Mouse (Mus musculus): ENCODE results near the gene Fermt3. TPM values are rescaled to one million over a fixed set of nuclear protein-coding genes. Genes with fewer than 3 reads are reported as not detected.
"Not testable (repeated sequence)": the region's sequence is repeated elsewhere in the genome, so short reads cannot be mapped to it uniquely, and the experiment has no call there.

Gene Fermt3
- 100 to 1,000 TPM; 208 to 288 TPM for polyA plus RNA-seq (2017; shearing (Covaris generic))

GRCm38 (mm10) chr19:7019191-7019590, at the start of gene Fermt3:
Gene Fermt3 (minus strand): TSS chr19:7019469.
- ATAC-seq: peak; percentile 71

- peak; percentile 40 for ATAC-seq
Observed at GRCm38 (mm10) chr19:7068136-7068535, 48.9 kb upstream of the Fermt3 start.

- ATAC-seq: no peak
Observed at GRCm38 (mm10) chr19:7067344-7068050, 48.2 kb upstream of the Fermt3 start.

GRCm38 (mm10) chr19:7066828-7067342, 47.6 kb upstream of the Fermt3 start:
- ATAC-seq: no peak

DNA sequence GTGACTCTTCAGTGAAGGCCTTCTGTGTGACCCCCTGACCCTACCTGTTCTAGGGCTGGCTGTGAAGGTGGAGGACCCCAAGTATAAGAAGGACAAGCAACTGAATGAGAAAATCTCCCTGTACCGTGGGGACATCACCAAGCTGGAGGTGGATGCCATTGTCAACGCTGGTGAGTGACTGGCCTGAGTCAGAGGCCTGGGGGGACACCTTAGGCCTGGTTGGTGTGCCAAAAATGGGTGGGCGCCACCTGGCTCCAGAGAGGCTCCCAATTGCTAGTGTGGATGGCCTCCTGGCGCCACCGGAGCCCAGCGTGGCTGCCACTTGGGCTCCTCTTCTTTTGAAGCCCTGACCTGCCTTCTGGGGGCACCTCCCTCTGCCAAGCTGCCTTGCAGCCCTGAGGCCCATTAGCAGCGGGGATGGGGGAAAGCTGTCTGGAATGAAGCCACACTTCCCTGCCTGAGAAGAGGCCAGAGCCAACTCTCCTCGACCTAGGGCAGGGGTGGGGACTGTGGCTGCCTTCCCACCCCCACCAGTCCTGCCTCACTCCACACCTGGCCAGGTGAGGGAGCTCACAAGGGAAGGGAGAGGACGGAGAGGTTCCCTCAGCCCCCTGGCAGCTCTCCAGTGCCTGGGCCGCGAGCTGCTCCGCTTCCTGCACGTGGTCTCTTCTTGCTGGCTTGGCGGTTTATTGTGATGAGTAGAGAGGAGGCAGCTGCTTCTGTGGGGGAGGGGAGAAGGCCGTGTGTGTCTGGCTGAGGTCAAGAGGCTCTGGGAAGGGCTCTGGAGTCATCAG, 47.0 kb upstream of the Fermt3 start:
- ATAC-seq: peak; percentile 54

GRCm38 (mm10) chr19:7064571-7064970, 45.3 kb upstream of the Fermt3 start:
- ATAC-seq: peak; percentile 63

DNA sequence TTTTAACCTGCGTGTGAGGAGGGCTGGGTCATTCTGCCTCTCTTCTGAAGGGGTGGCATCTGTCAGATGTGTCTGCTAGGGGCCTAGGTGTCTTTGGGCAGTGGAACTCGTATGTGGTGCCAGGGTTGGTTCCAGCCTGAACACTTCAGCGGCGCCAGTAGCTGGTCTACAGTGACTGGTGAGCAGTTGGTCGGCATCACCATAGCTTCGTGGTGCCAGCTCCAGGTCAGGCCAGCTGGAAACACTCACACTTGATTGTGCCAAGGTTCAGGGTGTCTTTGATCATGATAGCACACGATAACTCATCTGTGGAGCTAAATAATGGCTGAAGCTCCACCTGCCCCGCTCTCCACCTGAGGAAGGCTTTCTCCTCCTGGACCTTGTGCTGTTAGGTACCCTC, 43.6 kb upstream of the Fermt3 start:
- ATAC-seq: no peak

DNA sequence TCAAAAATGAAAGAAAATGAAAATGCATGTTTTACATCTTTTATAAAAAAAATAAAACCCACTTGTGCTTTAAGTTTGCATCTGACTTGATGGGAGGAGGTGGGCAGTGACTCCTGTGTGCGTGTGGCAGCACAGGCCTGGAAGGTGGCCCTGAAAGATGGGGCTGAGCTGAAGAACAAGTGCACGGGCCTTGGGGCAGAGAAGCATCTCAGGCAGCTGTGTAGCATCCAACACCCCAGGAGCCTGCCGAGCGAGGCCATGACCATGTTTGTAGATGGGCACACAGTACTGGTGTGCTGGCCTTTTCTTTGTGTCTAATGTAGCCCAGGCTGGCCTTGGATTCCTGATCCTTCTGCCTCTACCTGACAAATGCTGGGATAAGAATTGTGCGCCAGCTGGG, 42.8 kb upstream of the Fermt3 start:
- ATAC-seq: no peak

DNA sequence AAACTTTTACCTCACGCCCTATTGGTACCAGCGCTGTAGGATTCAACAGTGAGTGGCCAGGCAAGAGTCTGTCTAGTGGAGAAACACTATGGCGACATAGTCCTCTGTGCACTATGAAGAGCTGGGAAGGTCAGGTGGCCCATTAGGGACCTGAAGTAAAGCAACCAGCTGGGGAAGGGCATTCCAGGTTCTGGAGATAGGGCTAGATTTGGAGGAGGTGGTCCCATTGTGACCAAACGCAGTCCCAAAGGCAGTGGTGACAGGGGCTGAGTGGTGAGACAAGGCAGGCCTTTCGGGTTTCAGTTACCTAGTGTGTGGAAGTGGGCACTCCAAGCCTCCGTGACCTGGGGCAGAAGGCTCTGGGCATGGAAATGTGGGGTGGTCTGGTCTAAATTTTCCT, 39.3 kb upstream of the Fermt3 start:
- no peak for ATAC-seq

DNA sequence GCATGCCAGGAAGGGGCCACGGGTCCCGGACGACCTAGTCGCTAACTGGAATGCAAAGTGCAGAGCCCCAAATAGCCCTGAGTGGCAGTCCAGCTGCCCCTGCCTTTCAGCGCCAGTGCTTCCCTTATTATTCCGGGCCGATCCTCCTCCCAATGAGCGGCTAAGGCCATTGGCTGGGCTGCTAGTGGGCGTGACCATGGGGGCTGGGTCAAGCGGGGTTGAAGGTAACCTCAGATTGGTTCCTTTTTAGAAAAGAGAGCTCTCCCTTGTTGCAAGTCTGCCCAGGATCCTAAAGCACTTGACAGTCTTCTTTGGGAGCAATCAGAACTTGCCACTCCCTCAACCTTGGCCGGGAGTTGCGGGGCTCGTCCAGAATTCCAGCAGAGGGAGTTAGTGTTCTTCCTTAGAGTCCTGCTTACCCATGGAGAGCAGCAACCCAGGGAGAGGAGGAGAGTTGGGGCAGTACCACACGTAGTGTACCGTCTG, 38.5 kb upstream of the Fermt3 start:
- peak; percentile 34 for ATAC-seq

- ATAC-seq: no peak
Observed at GRCm38 (mm10) chr19:7057126-7057721, 38.0 kb upstream of the Fermt3 start.

DNA sequence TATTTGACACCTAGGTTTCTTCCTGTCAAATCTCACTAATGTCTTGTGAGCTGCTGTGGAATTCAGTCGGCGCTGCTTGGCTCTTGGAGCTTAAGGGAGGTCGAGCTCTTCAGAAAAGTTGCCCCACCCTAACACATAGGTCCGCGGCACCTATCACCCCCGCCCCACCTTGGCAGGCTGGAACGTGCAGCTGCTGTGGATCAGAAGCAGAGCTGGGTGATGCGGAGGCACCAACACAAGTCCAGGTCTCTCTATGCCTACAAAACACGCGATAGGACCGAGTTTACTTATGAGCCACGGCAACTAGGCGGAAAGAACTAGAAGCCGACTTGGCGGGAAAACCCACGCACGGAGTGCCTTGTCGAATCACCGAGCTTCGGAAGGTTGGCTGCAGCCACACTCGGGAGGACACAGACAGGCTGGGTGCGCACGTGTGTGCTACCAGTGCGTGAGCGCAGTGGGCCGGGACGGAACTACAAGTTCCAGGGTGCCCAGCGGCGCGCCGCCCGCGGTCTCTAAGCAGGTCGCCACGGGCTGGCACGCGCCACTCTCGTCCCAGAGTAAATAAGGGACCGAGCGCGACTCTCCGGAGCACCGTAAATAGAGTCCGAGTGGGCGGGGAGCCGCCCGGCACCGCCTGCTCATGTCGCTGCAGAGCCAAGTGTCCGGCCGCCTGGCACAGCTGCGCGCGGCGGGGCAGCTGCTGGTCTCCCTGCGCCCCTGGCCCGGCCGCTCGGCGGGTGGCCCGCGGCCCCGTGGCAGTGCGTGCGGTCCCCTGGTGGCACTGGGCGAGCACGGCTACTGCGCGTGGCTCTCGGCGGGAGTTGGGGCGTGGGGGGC, 37.2 kb upstream of the Fermt3 start, which contains the start of gene Macrod1:
Gene Macrod1, plus strand, starts transcription at position 563 of the 840 bp plus-strand sequence.
- ATAC-seq: peak; percentile 77

GRCm38 (mm10) chr19:7055173-7055572, 35.9 kb upstream of the Fermt3 start:
- no peak for ATAC-seq

DNA sequence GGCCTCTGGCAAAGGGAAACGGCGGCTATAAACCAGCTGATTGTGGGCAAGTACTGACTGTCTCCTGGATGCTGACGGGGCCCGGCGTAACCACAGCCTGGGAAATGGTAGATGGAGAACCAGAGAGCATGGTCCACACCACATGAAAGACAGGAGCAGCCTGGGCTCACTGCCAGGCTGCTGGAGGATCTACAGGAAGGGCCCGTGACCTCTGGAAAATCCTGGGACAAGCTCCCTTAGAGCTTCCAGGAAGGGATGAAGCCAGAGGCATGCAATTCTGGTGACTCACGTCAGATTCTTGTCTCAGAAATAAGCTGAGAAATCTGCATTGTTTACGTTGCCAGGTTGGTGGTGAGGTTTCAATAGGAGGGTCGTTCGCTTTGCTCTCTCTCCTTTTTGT, 35.5 kb upstream of the Fermt3 start:
- no peak for ATAC-seq

DNA sequence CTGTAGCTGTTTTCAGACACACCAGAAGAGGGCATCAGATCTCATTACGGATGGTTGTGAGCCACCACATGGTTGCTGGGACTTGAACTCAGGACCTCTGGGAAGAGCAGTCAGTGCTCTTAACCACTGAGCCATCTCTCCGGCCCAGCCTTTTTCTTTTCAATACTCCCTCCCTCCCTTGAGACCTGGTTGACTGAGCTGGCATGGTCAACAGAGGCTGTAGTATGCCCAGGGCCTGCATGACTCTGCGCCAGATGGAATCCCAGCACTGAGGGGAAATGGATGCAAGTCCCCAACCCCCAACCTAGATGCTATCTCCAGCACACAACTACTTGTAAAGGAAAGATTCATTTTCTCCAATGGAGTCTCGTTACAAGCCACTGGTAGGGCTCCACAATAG, 34.1 kb upstream of the Fermt3 start:
- ATAC-seq: not testable (repeated sequence)

GRCm38 (mm10) chr19:7044706-7045105, 25.4 kb upstream of the Fermt3 start:
- ATAC-seq: no peak

DNA sequence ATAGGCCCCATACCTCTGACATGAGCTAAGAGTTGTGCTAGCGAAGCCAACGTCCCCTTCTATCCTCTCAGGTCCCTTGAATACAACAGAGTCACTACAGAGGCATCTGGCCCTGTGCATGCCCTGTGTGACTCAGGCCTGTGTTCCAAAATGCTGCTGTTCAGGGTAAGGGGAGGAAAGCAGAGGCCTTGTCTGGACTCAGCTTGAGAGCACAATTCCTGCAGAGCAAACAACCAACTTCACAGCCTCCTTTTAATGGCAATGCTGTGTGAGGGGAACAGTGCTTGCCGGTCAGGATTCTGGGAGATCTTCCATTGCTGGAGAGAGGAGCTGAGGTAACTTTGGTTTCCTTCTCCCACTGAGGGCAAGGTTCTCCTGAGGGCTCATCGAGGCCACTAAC, 25.0 kb upstream of the Fermt3 start:
- no peak for ATAC-seq

DNA sequence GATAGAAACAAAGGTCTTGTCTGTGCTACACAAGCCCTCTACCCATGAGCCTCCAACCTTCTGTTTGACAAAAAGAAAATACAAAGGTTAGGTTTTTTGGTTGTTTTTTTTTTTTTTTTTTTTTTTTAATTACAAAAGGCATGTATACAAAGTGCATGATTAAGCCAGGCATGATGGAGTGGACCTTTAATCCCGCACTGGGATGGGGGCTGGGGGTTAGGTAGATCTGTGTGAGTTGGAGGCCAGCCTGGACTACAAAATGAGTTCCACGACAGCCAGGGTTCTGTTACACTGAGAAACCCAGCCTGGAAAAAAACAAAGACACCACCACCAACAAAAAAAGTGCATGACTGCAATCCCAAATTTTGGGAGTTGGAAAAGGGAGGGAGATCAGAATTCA, 21.9 kb upstream of the Fermt3 start:
- ATAC-seq: no peak

DNA sequence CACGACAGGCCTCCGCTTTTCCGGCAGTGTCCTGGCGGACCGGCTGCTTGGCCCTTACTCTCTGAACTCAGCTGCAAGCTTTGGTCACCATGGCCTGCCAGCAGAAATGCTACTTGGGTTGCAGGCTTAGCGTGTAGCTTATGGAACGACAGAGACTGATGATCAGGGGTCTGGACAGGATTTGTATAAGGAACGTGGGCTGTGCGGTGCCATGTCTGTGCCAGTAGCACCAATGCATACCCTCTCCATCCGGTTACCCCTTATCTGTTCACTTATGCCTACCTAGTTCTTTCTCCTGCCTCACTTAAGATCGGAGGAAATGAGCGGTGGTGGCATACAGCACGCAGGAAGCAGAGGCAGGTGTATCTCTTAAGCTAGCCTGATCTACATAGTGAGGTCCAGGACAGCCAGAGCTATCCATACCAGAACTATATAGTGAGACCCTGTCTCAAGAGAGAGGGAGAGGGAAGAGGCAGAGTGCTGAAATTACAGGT, 21.4 kb upstream of the Fermt3 start:
- no peak for ATAC-seq

GRCm38 (mm10) chr19:7039841-7040636, 20.8 kb upstream of the Fermt3 start, which contains the start of gene Stip1:
Gene Stip1 (minus strand): TSS chr19:7039967.
- ATAC-seq: peak; percentile 93

DNA sequence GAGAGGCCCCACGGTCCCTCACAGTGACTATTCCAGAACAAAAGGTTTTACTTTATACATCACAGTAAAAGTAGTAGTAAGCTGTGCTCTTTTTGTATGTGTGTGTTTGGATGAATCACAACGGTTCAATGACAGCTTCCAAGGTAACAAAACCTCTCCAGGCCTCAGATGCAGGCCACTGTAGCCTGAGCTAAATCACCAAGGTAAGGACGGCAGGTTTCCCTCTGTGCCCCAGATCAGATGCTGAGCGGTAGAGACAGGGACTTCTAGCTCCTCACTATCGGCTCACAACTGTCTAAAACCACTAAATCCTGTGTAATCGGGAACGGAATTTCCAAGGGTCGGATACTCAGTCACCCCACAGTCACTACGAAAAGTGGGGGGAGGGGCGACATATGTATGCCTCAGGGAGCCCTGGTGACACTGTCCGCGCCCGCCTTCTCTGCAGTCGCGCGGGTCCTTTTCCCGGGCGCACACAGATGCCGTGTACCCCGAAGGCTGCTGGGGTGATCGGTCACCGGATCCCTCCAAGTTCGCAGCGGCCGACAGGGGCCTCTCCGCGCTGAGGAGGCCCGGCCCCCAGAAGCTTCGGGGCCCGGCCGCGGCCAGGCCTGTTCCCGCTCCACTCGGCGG, 19.9 kb upstream of the Fermt3 start:
- no peak for ATAC-seq

Data from activated CD4-positive, CD25-positive, alpha-beta regulatory T cell, adult 4 months (primary cell).